Mouse (Mus musculus) myocyte (in vitro differentiated cells): Measurements from ENCODE around the gene Apip.

Experiments
- E2F4 ChIP-seq: IDR thresholded peaks from one replicate; pipeline ENCODE4 v1.6.1; 2011; ENCODE audit warnings: mild to moderate bottlenecking, control low read depth, moderate library complexity; ENCODE audit not compliant: insufficient read depth
- MAX ChIP-seq: IDR thresholded peaks from one replicate; pipeline ENCODE4 v1.6.1; 2011; ENCODE audit warnings: low read depth, mild to moderate bottlenecking, control low read depth
- MYOG ChIP-seq, 3 experiments: IDR thresholded peaks; one replicate each; pipeline ENCODE4 v1.6.1; 2011; ENCODE audit warnings: control low read depth in 2 of 3, low read depth in 2 of 3, mild to moderate bottlenecking in 2 of 3; ENCODE audit not compliant: insufficient read length in 2 of 3, control insufficient read depth in 1 of 3, insufficient read depth in 1 of 3
- POLR2A ChIP-seq: IDR thresholded peaks from one replicate; pipeline ENCODE4 v1.6.1; 2011; ENCODE audit warnings: low read depth, mild to moderate bottlenecking, control low read depth, moderate library complexity; ENCODE audit not compliant: insufficient read length
- REST ChIP-seq: IDR thresholded peaks from one replicate; pipeline ENCODE4 v1.6.1; 2011; ENCODE audit warnings: mild to moderate bottlenecking, control low read depth, moderate library complexity; ENCODE audit not compliant: insufficient read depth, insufficient read length

DNA sequence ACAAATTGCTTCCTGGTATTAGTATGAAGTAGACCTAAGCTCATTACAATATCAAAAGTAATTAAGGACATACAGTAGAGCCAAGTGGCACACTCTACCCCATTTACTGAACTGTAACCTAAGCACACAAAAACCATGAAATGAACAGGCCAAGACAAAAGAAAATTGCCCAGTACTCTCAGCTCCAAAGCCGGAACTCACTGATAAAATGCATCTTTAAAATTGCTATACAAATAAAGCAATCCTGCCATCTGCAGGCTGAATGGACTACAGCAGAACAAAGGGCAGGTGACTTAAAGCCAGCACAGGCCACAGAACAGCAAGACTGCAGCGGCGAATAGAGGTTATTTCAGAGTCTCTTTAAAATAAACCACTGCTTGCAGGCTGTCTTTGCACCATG is 10.6 kb upstream of the Apip start:
- no peak for TF ChIP-seq E2F4
- no peak for TF ChIP-seq MAX
- no peak for TF ChIP-seq POLR2A
- no peak for TF ChIP-seq REST
- TF ChIP-seq MYOG (IDR thresholded peaks at IDR 0.05; ENCODE audit: control insufficient read depth in 1 of 3, insufficient read depth in 1 of 3, insufficient read length in 2 of 3, low read depth in 2 of 3) = no peak
